Mouse (Mus musculus) hindlimb bud, embryonic 11.5 days (tissue): ENCODE results near the gene Akr1b8.
"Not testable (repeated sequence)": the region's sequence is repeated elsewhere in the genome, so short reads cannot be mapped to it uniquely, and the experiment has no call there.

Source experiments
- DNase-seq: peaks from one replicate; pipeline ENCODE4 v3.0.0-alpha.2; 2012; ENCODE audit warnings: low read depth, low spot score; ENCODE audit errors: extremely low spot score

Gene Akr1b8

DNA sequence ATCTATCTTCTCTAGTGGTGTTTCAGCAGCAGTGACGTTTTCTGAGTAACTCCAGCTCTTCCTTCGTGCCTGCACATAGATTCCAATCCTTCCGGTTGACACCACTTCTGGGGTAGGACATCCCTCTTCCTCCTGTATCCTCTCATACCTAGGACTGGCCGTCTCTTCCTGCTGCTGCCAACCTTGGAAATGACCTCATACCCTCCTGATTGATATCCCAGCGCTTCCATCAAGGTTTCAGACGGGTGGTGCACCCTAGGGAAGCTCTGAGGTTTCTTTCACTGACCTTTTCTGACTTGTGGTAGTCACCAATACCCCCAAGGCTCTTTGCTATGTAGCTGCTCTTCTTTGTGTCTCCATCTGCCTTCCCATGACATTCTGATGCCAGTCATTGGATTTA is 44.5 kb downstream of the Akr1b8 start:
- DNase-seq = no peak

DNA sequence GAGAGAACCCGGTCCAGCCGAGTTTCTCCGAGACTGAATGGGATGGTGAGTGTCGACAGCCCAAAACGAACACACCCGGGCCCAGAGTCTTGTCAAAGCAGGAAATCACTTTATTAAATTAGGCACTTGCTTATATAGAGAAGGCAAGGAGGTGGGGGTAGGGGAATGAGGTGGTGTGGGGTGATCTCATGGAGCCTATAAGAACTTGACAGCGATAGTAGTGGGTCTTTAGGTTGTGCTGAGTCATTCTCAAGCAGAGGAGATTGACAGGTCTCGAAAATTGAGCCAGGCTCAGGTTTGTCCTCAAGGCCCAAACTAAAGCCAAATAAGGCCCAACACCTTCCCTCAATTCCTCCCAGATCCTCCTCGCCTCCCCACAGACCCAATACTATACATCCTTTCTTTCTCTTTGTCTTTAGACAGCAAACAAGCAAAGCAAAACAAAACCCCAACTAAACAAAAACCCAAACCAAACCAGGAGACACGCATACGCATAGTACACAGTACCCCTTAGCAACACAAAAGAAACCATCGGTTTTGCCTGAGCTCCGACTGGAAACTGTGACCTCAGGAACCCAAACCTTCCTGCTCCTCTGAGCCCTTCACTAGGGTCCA is 45.8 kb downstream of the Akr1b8 start:
- no peak for DNase-seq

DNA sequence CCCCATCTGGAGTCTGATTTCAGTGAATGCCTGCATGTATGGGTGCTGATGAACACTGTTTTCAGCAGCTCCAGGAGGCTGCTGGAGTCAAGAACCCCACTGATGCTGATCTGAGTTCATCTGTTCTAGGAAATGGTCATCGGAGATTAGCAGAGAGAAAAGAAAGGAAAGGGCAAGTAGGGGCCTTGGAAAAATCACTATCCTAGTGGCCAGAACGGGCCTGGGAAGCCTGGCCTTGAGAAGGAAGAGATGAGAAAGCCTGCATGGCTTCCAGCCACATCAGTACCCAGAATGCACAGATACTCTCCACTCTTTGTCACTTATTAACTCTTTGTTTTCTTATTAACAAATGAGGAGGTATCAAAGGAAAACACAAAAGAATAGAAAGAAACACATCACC is 46.8 kb downstream of the Akr1b8 start:
- no peak for DNase-seq

DNA sequence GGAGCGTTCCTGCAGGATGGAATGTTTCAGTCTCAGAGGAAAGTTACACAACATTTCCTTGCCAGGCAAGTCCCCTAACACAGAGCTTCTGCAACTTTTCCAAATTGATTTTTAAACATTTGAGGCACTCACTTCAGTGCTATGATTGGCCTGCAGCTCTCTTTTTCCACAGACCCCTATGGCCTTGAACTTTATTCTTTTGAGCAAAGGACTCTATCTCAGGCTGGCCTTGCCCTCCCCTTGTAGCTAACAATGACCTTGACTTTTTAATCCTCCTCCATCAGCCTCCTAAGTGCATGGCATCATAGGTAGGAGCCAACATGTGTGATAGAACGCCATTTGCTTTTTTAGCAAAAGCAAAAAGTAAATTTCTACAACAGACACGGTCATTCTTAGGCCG is 52.8 kb downstream of the Akr1b8 start:
- DNase-seq = no peak

DNA sequence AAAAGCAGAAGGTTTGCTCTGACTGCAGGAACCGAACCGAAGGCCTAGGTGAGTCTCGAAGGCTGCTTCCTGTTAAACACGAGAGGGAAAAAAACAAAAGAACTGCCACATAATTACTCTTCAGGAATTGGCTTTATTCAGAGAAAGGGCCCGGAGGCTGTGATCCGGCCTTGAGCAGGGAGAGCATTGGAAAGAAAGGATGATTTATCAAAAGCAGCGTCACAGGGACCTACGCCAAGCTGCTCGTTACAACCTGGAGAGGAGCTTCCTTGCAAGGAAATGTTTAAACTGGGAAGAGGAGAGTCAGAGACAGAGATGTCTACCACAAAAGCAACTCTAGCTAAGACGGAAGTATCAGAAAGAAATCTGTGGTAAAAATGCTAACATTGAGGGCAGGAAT is 53.5 kb downstream of the Akr1b8 start:
- no peak for DNase-seq

DNA sequence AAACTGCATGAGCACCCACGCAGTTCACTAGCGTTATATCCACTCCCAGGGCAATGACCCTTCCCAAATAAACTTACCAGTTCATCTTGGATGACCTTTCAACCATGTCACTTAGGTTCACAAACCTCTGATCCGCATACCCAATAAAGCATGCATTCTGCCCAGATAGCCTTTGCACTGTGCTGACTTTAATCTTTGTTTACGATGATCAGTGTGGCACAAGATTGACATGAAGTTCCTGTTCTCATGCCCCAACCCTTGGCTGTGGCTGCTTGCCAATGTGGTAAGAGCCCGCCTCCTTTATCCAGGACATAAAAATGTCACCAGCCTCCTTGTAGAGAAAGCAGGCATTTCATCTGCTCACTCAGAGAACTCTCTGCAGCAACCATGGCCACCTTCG is 58.1 kb downstream of the Akr1b8 start, which contains the start of gene Akr1b7:
Gene Akr1b7, plus strand, starts transcription at position 312 of the 400 bp plus-strand sequence.
- DNase-seq = no peak

DNA sequence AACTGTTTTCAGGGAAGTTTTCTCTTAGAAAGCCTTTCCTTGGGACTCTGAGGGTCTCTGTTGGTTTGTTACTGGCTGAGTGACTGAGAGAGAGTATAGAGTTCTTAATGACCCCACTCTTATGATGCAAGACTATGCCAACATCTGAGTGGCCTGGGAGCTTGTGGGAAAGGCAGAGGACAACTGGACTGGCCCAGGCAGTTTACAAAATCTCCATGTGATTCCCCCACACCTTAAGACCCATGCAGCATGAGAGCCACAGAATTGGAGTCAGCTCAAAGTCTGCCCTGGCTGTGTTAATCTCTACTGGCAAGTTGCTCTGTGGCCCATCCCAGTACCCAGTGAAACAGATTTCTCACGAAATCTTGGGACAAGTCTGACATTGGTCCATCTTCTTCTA is 58.8 kb downstream of the Akr1b8 start:
- DNase-seq = no peak

DNA sequence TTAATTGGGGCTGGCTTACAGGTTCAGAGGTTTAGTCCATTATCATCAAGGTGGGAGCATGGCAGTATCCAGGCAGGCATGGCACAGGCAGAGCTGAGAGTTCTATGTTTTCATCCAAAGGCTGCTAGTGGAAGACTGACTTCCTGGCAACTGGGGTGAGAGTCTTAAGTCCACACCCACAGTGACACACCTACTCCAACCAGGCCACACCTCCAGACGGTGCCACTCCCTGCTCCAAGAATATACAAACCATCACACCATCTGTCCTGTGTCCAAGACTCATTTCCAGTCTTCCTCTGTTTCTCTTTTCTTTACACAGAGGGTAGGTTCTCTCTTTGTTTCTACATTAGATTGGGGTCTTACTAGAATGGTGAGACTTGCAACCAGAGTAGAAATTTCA is 59.5 kb downstream of the Akr1b8 start:
- not testable (repeated sequence) for DNase-seq

DNA sequence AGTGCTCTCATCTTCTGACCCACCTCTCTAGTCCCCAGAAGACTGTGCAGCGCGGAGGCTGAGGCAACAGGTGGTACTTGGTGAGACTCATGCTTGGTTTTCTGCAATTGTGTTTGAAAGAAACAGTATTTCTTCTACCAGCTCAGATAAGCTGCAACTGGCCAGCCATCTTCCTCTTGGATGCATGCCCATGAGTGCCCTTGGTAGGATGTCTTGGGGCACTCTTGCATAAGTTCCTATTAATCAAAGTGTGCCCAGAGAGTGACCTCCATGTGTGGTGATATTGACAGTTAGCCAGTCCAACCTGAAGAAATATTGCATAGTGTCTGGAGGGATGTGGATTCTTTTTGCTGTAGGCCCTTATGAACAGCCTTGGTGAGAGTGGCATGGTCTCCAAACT is 62.6 kb downstream of the Akr1b8 start:
- DNase-seq = no peak
